Mouse (Mus musculus) ES-E14 (cell line): Measurements from ENCODE around the gene Prph.

Experiments used
- CHD2 ChIP-seq: IDR thresholded peaks from 2 replicates; pipeline ENCODE4 v1.6.1; 2014; ENCODE audit warnings: mild to moderate bottlenecking, low read depth, low read length, inconsistent platforms
- HCFC1 ChIP-seq: IDR thresholded peaks from 2 replicates; pipeline ENCODE4 v1.6.1; 2012; ENCODE audit warnings: low read length, inconsistent platforms, borderline replicate concordance; ENCODE audit not compliant: insufficient read depth
- MAFK ChIP-seq: IDR thresholded peaks from 2 replicates; pipeline ENCODE4 v1.6.1; 2014; ENCODE audit warnings: mild to moderate bottlenecking, low read depth, low read length, inconsistent platforms; ENCODE audit not compliant: insufficient read depth
- ZC3H11A ChIP-seq: IDR thresholded peaks from 2 replicates; pipeline ENCODE4 v1.6.1; 2012; ENCODE audit warnings: low read depth, mild to moderate bottlenecking, inconsistent platforms, low read length, borderline replicate concordance
- ZNF384 ChIP-seq: IDR thresholded peaks from 2 replicates; pipeline ENCODE4 v1.6.1; 2012; ENCODE audit warnings: low read depth, low read length, inconsistent platforms

- TF ChIP-seq MAFK (no peak), ZNF384 (no peak), ZC3H11A (no peak), CHD2 (no peak), HCFC1 (no peak)
Measured at GRCm38 (mm10) chr15:99053373-99053772, 1.6 kb upstream of the Prph start.
